Mouse (Mus musculus) urinary bladder, adult 2 months (tissue): ENCODE results near the gene Psme2b. TPM values are rescaled to one million over a fixed set of nuclear protein-coding genes. Genes with fewer than 3 reads are reported as not detected.
"Not testable (repeated sequence)": the region's sequence is repeated elsewhere in the genome, so short reads cannot be mapped to it uniquely, and the experiment has no call there.

Source experiments
- DNase-seq: peaks from one replicate; pipeline ENCODE4 v3.0.0; 2022; ENCODE audit warnings: low spot score
- polyA plus RNA-seq: library from polyadenylated mRNA; depleted of rRNA; stranded (reverse); fragments of >200 nt; gene quantifications from 2 replicates; pipeline ENCODE4 v1.2.3, GENCODE M21; 2012; rRNA removed

Gene Psme2b
- 8.6 and 13.8 TPM in 2 replicates for polyA plus RNA-seq

DNA sequence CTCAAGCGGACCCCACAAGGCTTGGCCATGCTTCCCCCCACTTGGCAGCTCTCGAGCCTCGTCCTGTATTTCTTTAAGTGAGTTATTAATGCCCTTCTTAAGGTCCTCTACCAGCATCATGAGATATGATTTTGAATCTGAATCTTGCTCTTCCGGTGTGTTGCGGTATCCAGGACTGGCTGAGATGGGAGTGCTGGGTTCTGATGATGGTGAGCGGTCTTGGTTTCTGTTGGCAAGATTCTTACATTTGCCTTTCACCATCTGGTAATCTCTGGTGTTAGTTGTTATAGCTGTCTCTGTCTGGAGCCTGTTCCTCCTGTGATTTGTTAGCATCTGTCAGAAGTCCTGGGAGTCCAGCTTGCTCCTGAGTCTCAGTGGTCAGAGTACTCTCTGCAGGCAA is at the start of gene Psme2b:
Psme2b (minus strand) TSS at position 101 of the 400 bp plus-strand sequence.
- DNase-seq = not testable (repeated sequence)

DNA sequence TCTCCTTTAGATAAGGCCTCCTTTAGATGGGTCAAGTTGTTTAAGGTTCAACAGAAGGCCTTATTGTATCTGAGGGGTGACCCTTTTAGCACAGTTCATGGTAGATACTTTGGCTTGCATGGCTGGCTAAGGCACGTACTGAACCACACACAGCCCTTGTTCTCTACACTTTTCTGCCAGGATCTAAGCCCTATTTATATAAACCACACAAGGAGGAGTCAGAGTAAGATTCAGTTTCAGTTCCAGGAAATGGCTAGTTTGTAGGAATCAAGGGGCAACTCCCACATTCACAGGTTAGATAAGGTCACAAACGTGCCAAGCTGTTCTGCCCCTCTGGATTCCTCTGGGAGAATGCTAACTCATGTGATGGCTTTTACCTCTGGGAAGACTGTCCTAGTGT is 48.0 kb upstream of the Psme2b start, which contains the start of gene Tgtp1:
Tgtp1 (minus strand) TSS at position 155 of the 400 bp plus-strand sequence.
- not testable (repeated sequence) for DNase-seq

DNA sequence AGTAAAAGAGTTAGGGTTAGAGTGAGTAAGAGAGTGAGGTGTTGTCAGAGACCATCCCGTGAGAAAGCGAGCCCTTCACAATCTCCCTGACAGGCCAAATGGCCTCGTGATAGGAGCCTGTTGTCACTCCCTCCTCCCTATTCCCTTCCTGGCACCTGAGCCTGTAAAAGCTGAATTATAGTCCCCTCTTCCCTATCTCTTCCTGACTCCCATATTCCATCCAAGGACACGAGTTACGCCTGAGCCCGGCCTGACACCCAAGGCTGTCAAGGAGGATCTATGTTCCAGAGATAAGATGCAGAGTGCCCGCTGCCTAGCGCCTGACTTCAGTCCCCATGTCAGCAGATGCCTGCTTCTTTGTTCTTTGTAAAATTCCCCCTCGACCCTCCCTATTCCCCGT is 47.3 kb upstream of the Psme2b start:
- DNase-seq = not testable (repeated sequence)

DNA sequence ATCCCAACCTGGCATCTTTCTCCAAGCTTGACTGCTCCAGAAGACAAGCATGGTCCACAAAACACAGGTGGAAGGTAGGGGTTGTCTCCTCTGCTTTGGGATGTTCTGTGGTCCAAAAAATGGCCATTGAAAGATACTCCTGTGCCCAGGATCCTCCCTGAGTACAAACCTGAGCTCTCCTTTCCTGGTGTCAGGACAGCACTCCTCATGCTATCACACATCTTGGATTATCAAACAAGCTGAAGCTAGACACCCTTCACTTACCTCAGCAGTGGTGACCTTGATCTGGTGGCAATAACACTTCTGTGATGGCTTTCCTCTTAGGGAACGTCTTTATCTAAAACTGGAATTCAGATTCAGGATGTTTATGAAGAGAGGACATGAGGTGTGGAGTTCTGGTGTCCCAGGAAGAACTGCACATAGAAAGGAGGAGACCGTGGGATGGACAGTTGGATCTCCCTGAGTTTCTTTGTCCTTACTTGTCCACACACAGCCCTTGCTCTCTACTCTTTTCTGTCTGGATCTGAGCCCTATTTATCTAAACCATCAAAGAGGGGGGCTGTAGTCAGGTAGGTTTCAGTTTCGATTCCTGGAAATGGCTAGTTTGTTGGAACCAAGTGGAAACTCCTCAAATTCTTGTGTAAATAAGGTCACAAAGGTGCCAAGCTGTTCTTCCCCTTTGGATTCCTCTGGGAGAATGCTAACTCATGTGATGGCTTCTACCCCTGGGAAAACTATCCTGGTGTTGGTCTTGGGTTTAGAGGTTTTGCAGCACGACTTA is 45.9 kb upstream of the Psme2b start, which contains the start of gene Gm12185:
Gm12185 (minus strand) TSS at position 487 of the 781 bp plus-strand sequence.
- DNase-seq = not testable (repeated sequence)

DNA sequence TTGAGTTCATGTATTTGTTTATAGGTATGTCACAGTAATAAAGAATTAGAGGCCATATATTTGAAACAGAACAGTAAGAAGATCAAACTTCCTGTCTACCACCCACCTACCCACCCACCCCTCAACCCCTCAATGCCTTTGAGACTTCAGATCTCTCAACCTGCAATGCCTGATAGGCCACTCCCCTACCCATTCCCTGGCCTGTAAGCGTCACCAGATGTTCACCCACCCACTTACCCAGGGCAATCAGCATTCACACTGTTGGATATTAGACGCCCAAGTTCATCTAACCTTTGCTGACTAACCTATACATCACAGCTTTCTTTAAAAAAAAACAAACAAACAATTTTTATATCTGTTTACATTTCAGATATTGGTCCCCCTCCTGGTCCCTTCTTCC is 44.0 kb upstream of the Psme2b start:
- DNase-seq = not testable (repeated sequence)

DNA sequence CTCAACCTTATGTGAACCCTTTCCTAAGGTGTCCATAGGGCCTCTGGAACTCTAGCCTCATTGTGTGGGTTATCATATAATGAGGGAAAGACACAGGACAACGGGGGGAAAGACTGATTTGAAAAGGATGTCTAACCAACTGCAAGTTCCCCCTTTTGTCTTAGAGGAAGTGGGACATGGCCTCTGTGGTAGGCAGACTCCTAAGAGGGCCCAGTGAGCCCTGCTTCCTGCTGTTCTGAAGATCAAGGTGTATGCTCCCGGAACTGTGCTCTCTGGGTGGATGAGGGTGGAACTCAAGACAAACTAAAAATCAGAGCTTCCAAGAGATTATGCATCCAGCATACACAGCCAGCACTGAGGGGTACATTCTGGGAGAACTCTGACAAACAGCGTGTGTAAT is 42.2 kb upstream of the Psme2b start:
- DNase-seq = not testable (repeated sequence)

DNA sequence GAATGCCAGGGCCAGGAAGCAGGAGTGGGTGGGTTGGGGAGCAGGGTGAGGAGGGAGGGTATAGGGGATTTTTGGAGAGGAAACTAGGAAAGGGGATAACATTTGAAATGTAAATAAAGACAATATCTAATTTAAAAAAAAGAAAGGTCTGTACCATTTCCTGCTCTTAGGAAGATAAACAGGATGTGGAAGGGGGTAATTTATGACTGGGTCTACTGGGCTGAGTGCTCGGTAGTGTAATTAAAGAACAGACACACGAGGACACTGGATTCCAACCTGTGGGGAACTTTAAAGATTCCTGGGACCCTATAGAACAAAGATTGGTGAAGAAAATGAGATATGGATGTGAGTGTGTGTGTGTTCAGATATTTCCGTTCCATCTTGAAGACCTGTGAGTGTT is 36.9 kb upstream of the Psme2b start:
- not testable (repeated sequence) for DNase-seq

DNA sequence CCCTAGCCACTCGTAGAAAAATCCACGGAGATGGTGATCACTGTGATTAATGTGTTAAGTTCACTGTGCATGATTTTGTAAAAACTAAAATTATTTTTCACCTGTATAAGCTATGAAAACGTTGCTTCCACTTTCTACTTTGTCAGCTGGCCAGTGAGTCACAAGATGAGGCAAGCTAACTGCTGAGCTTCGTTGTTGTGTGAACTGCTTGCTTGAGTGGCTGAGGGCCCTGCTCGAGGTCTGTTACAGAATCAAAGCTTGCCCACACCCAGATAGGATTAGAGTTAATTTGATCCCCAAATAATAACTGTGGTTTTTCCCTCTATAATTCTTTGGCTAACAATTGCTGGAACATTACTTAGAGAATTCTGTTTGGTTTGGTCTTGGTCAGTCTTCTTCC is 34.1 kb upstream of the Psme2b start:
- not testable (repeated sequence) for DNase-seq

DNA sequence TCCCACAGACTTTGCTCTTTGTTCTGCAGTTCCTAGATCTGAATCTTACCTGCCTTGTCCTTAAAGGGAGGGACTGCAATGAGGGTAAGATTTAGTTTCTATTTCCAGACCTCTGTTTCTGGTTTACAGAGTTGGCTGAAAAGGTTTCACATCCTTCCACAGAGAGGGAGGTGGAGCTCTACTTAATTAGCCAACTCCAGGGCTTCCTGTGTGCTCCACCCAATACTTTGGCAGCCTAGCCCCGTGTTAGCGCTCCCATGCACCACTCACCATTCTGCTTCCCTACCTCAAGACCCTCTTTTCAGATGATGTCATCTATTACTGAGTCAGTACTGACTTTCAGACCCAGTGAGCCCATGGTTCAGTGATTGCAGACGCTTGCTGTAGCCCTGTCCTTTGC is 33.3 kb upstream of the Psme2b start, which contains the start of gene 9930111J21Rik1:
9930111J21Rik1 (minus strand) TSS at position 148 of the 400 bp plus-strand sequence.
- not testable (repeated sequence) for DNase-seq

DNA sequence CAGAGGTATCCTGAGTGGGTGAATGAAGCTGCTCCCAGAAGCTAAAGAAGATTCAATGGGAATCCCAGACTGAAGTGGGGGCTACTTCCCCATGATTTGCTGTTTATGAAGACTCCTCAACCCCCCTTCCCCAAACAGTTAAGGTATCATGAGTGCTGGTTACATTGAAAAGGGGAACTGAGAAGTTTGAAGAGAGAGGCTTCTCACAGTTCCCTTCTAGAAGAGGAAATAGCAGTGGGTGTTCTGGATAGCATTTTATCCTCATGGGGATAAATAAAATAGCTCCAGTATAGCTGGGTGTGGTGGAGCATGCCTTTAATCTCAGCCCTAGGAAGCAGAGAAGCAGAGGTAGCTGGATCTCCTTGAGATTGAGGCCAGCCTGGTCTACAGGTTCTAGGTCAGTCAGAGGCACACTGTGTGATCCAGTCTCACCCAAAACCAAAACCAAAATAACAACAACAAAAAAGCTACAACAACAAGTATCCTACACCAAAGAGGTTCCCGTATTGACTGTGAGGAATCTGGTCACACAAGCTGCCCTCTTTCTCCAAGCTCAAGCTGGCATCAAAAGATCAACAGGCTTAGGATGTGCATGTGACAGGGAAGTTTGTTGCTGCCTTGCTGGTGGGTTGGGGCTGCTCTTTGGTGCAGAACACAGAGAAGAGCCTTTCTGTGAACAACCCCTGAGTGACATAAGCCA is 32.4 kb upstream of the Psme2b start, which contains the start of gene Olfr56:
Olfr56 (plus strand) TSS at position 650 of the 700 bp plus-strand sequence.
- DNase-seq = not testable (repeated sequence)

DNA sequence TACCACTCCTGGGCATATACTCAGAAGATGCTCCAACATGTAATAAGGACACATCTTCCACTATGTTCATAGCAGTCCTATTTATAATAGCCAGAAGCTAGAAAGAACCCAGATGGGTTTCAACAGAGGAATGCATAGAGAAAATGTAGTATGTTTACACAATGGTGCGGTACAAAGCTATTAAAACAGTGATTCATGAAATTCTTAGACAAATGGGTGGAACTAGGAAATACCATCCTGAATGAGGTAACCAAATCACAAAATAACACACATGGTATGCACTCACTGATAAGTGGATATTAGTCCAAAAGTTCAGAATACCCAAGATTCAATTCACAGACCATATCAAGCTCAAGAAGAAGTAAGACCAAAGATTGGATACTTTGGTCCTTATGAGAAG is 28.7 kb upstream of the Psme2b start:
- not testable (repeated sequence) for DNase-seq

DNA sequence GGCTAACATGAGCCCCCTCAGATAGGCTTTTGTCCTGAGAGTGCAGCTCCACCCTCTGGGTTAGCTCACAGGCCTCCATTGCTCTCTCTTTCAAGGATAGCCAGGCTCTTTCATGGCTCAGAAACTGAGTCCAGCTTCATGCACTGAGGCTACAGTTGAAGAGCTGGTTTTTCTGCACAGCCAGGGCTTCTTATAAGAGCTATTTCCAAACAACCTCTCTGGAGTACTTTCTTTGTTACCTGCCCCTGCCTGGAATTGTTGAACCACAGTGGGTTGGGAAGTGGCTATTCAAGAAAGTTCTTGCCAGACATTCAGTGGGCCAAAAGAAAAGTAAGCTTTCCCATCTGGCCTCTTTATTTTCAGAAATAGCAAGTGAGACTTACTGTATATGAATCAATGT is 6.7 kb downstream of the Psme2b start:
- DNase-seq = not testable (repeated sequence)

DNA sequence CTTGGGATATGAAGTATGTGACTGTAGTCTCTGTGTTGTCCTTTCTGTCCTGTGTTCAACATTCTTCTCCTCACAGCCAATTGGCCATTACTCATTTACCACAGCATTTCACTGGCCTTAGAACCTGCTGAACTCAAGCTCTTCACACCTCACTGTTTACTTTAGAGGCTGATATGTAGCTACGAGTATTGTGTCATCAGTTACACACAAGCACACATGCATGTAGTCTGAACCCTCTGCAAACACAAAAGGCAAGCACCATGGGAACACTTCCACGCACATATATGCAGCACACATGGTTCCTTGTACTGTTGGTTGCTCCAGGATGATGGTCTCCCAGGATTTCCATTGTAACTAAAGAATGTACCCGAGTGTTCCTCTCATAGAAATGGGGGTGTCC is 10.7 kb downstream of the Psme2b start:
- DNase-seq = not testable (repeated sequence)

DNA sequence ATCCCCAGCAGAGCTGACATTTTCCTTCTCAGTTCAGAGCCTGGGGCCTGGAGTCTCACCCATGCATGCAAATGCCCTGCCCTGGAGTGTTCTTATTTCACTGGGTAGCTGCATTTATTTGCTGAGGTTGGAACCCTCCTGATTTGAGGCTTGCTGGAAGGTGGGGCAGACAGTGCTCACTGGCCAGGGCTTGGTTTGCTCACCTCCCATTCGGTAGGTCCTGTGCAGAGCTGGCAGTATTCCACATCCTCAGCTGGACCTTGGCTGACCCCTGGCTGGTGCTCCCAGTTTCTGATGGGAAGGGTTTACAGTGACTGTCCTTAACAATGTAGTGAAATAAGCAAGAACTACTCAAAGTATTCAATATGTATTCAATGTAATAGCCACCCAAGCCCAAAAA is 12.1 kb downstream of the Psme2b start:
- not testable (repeated sequence) for DNase-seq

DNA sequence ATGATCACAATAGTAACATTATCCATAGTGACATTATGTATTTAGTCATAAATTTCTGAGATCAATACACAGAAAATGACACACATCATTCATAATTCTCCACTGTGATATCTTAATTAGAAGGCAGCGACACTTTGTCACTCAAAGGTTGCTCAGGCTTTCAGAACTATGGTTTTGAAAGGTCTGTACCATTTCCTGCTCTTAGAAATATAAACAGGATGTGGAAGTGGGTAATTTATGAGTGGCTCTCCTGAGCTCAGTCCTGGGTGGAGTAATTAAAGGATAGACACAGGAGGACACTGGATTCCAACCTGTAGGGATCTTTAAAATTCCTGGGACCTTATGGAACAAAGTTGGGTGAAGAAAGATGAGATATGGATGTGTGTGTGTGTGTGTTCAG is 12.6 kb downstream of the Psme2b start:
- not testable (repeated sequence) for DNase-seq

DNA sequence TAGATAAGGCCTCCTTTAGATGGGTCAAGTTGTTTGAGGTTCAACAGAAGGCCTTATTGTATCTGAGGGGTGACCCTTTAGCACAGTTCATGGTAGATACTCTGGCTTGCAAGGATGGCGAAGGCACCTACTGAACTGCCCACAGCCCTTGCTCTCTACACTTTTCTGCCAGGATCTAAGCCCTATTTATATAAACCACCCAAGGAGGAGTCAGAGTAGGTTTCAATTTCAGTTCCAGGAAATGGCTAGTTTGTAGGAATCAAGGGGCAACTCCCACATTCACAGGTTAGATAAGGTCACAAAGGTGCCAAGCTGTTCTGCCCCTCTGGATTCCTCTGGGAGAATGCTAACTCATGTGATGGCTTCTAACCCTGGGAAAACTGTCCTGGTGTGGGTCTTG is 17.9 kb downstream of the Psme2b start:
- not testable (repeated sequence) for DNase-seq

DNA sequence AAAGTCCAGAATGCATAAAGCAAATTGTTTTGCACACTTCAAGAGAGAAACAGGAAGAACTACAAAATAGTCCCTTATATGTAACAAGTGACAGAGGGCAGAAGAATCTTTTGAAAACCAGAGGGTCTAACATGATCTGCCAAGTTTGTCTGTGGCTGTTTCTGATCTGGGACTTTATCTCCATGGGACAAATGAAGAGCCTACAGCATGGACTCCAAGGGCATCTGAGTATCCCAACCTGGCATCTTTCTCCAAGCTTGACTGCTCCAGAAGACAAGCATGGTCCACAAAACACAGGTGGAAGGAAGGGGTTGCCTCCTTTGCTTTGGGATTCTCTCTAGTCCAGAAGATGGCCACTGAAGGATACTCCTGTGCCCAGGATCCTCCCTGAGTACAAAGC is 19.6 kb downstream of the Psme2b start:
- DNase-seq = not testable (repeated sequence)

DNA sequence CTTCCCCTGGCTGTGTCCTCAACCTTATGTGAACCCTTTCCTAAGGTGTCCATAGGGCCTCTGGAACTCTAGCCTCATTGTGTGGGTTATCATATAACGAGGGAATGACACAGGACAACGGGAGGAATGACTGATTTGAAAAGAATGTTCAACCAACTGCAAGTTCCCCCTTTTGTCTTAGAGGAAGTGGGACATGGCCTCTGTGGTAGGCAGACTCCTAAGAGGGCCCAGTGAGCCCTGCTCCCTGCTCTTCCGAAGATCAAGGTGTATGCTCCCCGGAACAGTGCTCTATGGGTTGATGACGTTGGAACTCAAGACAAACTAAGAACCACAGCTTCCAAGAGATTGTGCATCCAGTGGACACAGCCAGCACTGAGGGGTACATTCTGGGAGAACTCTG is 22.2 kb downstream of the Psme2b start:
- not testable (repeated sequence) for DNase-seq

DNA sequence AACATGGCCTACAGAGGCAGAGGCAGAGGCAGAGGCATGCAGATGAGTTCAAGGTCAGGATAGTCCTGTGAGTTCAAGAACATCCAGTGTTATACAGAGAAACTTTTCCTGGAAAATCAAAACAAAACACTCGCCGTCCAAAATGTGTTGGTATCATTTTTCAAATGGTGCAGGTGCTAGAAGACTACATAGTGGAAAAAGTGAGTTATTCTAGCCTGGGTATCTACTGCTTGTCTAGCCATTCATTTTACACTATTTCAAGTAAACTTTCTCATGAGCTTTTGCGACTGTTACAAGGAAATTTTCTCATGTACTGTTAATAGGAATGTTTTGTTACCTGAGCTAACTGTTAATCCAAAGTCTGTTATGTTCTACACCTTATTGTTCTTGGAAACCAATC is 27.6 kb downstream of the Psme2b start:
- no peak for DNase-seq

DNA sequence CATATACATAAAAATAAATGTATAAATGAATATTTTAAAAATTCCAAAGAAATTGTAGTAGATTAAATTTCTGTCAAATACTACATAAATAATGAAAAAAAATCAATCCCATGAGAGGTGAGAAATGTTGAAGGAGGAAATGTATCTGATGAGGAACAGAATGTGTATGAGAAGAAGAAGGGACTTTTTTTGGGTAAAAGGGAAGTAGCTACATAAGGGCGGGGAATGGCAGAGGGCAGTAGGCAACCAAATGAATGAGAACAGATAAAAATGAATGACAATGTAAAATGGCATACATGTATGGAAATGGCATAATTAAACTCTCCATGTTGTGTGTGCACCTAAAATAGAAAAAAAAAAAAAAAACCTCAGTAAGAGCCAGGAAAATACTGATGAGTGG is 32.4 kb downstream of the Psme2b start:
- no peak for DNase-seq

DNA sequence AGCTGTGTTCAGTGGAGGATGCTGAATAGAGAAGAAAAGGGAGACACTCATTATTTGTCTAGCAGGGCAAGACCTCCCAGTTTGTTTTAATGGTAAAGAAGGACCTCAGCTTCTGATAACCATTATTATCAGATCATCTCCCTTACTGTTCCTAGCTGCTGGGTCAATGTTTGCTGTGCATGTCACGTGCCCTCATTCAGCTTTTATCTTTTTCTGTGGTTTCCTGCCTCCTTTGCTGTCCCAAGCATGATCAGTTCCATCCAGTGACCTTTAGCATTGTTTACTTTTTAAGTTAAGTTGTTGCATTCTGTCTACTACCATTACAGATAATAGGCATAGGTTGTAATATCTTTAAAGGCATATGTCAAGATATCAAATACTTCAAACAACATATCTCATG is 37.5 kb downstream of the Psme2b start:
- no peak for DNase-seq

DNA sequence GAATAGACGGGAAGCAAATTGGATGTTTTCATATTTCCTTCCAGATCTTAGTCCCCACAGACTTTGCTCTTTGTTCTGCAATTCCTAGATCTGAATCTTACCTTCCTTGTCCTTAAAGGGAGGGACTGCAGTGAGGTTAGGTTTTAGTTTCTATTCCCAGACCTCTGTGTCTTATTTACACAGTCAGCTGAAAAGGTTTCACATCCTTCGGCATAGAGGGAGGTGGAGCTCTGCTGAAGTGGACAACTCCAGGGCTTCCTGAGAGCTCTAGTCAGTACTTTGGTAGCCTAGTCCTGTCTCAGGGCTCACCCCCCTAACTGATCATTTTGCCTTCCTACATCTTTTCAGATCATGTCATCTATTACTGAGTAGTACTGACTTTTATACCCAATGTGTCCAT is 44.0 kb downstream of the Psme2b start, which contains the start of gene Gm5431:
Gm5431 (minus strand) TSS at position 194 of the 400 bp plus-strand sequence.
- no peak for DNase-seq

DNA sequence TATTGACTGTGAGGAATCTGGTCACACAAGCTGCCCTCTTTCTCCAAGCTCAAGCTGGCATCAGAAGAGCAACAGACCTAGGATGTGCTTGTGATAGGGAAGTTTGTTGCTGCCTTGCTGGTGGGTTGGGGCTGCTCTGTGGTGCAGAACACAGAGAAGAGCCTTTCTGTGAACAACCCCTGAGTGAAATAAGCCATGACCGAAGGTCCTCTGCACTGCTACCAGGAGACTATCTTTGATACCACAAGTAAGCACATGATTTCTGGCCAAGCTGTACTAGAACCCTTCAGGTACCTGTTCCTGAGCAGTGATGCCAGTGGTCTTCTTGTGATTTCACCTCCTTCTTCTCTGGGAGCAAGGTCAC is 44.4 kb downstream of the Psme2b start:
- not testable (repeated sequence) for DNase-seq
